Mouse (Mus musculus) neural tube, embryonic 12.5 days (tissue): Measurements from ENCODE around the gene Utrn. TPM values are rescaled to one million over a fixed set of nuclear protein-coding genes. Genes with fewer than 3 reads are reported as not detected.

Experiments
- ATAC-seq: fragments of 200-750 bp; cut with Nextera tagmentation; 2 replicates; pipeline ENCODE4 v1.8.0; 2017; ENCODE audit warnings: low read depth, mild to moderate bottlenecking, moderate TSS enrichment, moderate library complexity; ENCODE audit not compliant: low FRiP score
- H3K27ac ChIP-seq: fragments of 300-500 bp; sonication (generic); 2 replicates; pipeline ENCODE4 v1.5.1; 2016
- H3K27me3 ChIP-seq: fragments of 300-500 bp; sonication (generic); replicated peaks from 2 replicates; pipeline ENCODE4 v1.6.1; 2016; ENCODE audit warnings: mild to moderate bottlenecking
- H3K36me3 ChIP-seq: fragments of 300-500 bp; sonication (generic); 2 replicates; pipeline ENCODE4 v1.6.1; 2016; ENCODE audit warnings: mild to moderate bottlenecking
- H3K4me1 ChIP-seq: fragments of 300-500 bp; sonication (generic); 2 replicates; pipeline ENCODE4 v1.6.1; 2016
- H3K4me2 ChIP-seq: fragments of 300-500 bp; sonication (generic); replicated peaks from 2 replicates; pipeline ENCODE4 v1.6.1; 2016; ENCODE audit warnings: mild to moderate bottlenecking
- H3K4me3 ChIP-seq: fragments of 300-500 bp; sonication (generic); 2 replicates; pipeline ENCODE4 v1.5.1; 2016
- H3K9ac ChIP-seq: fragments of 300-500 bp; sonication (generic); 2 replicates; pipeline ENCODE4 v1.6.1; 2016; ENCODE audit warnings: mild to moderate bottlenecking
- H3K9me3 ChIP-seq: fragments of 300-500 bp; sonication (generic); 2 replicates; pipeline ENCODE4 v1.6.1; 2016; ENCODE audit warnings: mild to moderate bottlenecking
- WGBS: fragments of 180-500 bp; shearing (Covaris S2); methylation state at CpG from one replicate; pipeline ENCODE4 v1.1.7; 2016; 5-methylcytosine and 5-hydroxymethylcytosine counted together
- polyA plus RNA-seq: library from polyadenylated mRNA; unstranded; fragments of >200 nt; fragmentation: Nextera tagmentation; extraction: Ambion mirVana; gene quantifications from 2 replicates; pipeline ENCODE4 v1.2.1, GENCODE M21; 2016

Gene Utrn
- polyA plus RNA-seq, 1 experiment from 2014 or later: 44.4 TPM

DNA sequence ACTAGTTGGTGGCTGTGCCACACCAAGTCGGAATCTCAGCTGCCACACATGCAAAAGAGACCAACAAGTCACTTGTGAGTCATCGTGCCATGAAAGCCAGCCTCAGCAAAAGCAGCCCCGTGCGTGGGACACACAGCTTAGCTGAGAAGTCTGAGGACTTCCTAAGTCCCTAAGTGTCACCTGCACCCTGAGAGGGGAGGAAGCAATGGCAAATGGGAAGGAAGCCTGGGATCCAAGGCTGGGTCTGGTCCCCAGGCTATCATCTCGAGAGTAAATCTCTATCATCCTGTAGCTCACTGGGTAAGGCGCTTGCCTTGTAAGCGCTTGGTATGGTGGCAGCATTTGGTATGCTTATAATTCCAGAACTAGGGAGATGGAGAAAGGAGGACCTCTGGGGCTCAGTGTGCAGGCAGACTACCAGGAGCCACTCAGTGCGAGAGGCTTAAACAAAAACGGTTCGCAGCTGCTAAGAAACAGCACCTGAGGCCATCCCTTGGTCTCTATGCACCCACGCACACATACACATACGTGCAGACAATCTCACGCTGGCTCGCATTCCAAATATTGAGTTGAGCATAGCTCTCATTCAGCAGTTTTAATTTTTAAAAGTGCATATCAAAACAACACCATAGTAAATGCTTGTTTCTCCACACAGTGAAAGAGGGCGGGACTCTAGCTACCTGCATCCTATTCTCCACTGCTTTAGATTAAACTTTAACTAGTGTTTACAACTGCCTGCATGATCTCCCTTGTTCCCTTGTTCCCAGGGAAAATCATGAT is 16.6 kb downstream of the Utrn start:
- no peaks in the 10 kb centered on the region for H3K4me1 ChIP-seq
- no peak overlapping the region for H3K4me2 ChIP-seq
- H3K36me3 ChIP-seq: no peaks in the 10 kb centered on the region
- WGBS: 87% methylated on average over 15 of the region's 15 CpGs
- H3K27me3 ChIP-seq: no peaks in the 10 kb centered on the region
- no peaks in the 10 kb centered on the region for H3K9me3 ChIP-seq
- H3K4me3 ChIP-seq: no peak overlapping the region
- no peak for ATAC-seq
- H3K9ac ChIP-seq: no peak overlapping the region
- no peak overlapping the region for H3K27ac ChIP-seq

DNA sequence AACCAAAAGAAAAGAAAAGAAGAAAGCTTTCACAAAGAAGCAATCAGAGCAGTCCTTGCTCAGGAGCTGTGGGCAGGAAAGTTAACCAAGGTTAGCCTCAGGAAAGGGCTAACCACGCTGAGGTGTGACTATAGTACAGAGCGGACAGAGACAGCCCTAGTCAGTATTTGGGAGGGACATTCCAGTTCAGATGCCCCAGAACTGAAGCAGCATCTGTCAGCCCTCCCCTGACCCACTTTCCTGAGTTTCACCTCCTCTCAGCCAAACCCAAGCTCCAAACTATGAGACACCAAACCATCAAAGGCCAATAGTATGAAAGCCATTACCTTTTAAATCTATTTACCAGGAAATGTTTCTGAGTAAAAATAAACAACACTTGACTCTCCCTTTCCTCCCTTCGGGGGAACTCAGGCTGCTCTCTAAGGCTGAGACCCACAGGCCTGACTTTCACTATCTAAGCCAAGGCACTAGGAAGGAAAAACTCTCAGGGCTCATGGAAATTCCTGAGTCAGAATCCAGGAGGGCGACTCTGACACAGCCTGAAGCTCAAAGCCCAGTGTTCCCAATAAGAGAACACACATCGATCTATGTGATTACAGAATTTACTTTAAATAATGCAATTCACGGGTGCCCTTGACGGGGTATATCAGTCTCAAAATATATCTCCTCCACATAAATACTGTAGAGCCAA is 18.2 kb downstream of the Utrn start:
- no peaks in the 10 kb centered on the region for H3K4me1 ChIP-seq
- ATAC-seq: no peak
- H3K36me3 ChIP-seq: no peaks in the 10 kb centered on the region
- H3K27ac ChIP-seq: no peak overlapping the region
- H3K4me3 ChIP-seq: no peak overlapping the region
- H3K27me3 ChIP-seq: no peaks in the 10 kb centered on the region
- WGBS: 86% methylated on average over 7 of the region's 7 CpGs
- no peaks in the 10 kb centered on the region for H3K9me3 ChIP-seq
- no peak overlapping the region for H3K4me2 ChIP-seq
- H3K9ac ChIP-seq: no peak overlapping the region

DNA sequence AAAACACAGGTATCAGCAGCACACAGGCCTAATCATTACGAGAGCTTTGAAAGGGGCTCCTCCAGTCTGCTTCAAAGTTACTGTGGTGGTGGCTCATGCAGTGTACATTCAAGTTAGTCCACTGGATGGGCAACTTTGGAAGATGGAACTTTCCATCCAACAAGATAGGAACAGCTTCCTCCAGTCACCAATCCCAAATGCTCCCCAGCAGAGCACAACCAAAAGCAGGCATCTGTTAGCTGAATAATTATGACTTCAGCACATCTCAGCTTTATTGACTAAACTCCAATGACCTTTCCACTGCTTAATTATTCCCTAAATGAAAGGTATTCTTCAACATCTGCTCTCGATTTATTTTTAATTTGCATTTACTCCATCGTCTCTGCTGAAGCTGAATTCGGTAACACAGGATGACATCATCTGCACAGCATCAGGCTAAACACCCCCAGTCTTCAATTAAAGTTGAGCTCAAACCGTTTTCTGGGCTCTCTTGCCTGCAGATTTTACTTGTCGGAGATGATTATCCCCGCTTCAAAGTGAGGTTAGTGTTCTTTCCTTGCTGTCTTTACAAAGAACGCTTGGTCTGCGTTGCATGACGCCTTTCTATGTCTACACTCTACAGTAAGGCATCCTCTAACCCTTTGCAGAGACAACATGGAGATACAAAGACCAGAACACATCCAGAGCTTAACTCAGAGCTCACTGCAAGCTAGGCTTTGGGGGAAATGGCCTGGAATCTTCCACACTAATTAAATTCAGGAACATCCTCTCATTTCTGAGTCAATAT is 20.6 kb downstream of the Utrn start:
- no peak overlapping the region for H3K4me2 ChIP-seq
- H3K9ac ChIP-seq: no peak overlapping the region
- no peaks in the 10 kb centered on the region for H3K4me1 ChIP-seq
- no peaks in the 10 kb centered on the region for H3K27me3 ChIP-seq
- ATAC-seq: no peak
- no peaks in the 10 kb centered on the region for H3K36me3 ChIP-seq
- no peak overlapping the region for H3K27ac ChIP-seq
- 88% methylated on average over 10 of the region's 10 CpGs for WGBS
- H3K4me3 ChIP-seq: no peak overlapping the region
- no peaks in the 10 kb centered on the region for H3K9me3 ChIP-seq

DNA sequence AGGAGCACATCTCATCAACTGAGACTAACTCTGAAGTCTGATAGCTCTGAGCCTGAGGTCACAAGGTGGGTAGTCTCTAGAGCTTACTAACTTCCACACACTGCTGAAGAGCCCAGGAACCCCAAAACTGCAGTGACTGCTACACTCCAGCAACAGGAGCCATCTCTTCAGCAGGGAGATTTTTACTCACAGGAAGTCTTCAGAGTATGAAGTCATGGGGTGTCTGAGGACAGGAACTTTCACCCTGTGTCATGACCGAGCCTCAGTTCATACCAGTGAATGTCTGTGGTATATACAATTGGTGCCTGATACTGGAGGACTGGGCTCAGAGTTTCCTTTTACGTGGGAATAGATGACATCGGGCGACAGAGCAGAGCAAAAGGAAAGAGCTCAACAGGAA is 26.6 kb downstream of the Utrn start:
- H3K4me3 ChIP-seq: no peak overlapping the region
- no peaks in the 10 kb centered on the region for H3K27me3 ChIP-seq
- no peaks in the 10 kb centered on the region for H3K36me3 ChIP-seq
- no peak overlapping the region for H3K27ac ChIP-seq
- no peak overlapping the region for H3K4me2 ChIP-seq
- WGBS: 84% methylated on average over 4 of the region's 4 CpGs
- H3K9ac ChIP-seq: no peak overlapping the region
- ATAC-seq: no peak
- no peaks in the 10 kb centered on the region for H3K9me3 ChIP-seq
- H3K4me1 ChIP-seq: no peaks in the 10 kb centered on the region

DNA sequence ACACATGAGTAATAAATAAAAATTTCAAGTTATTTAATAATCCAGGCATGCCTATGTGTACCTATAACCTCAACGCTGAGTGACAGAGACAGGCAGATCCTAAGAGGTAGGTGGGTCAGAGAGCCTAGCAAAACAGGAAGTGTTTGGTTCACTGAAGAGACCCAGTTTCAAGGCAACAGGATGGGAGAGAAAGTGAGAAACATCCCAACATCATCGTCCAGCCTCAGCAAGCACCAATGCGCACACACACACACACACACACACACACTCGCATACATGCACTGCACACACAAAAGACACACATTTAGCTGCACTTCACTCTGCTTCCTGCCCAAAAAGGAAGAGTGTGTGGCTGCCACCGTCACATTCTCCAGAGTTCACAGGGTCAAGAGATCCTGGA is 27.7 kb downstream of the Utrn start:
- Histone ChIP-seq H3K27me3 (no peaks in the 10 kb centered on the region), H3K4me3 (no peak overlapping the region), H3K4me1 (no peaks in the 10 kb centered on the region), H3K27ac (no peak overlapping the region), H3K9ac (no peak overlapping the region), H3K36me3 (no peaks in the 10 kb centered on the region), H3K9me3 (no peaks in the 10 kb centered on the region), H3K4me2 (no peak overlapping the region)
- 71% methylated on average over 5 of the region's 5 CpGs for WGBS
- ATAC-seq: no peak

DNA sequence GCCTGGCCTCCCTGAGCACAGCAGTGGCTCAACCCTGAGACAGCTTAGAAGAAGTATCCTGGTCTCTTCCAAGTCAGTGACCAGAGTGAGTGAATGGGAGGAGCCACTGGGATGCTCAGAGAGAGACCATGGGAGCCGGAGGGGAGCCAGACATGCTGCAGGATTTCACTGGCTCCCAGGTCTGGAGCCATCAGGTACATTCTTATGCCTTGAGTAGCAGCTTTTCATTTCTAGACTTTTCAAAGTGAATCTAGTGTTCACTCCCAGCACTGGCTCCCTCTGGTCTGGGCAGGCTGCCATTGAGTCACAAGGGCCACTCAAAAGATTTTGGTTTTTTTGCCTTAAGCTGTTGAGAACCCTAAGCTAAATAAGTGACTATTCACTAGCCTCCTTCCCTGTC is 31.5 kb downstream of the Utrn start:
- H3K4me3 ChIP-seq: no peak overlapping the region
- H3K36me3 ChIP-seq: no peaks in the 10 kb centered on the region
- no peak for ATAC-seq
- H3K4me1 ChIP-seq: no peaks in the 10 kb centered on the region
- WGBS: 67% methylated on average over 1 of the region's 1 CpGs
- H3K27me3 ChIP-seq: no peaks in the 10 kb centered on the region
- H3K4me2 ChIP-seq: no peak overlapping the region
- no peaks in the 10 kb centered on the region for H3K9me3 ChIP-seq
- no peak overlapping the region for H3K9ac ChIP-seq
- H3K27ac ChIP-seq: no peak overlapping the region

DNA sequence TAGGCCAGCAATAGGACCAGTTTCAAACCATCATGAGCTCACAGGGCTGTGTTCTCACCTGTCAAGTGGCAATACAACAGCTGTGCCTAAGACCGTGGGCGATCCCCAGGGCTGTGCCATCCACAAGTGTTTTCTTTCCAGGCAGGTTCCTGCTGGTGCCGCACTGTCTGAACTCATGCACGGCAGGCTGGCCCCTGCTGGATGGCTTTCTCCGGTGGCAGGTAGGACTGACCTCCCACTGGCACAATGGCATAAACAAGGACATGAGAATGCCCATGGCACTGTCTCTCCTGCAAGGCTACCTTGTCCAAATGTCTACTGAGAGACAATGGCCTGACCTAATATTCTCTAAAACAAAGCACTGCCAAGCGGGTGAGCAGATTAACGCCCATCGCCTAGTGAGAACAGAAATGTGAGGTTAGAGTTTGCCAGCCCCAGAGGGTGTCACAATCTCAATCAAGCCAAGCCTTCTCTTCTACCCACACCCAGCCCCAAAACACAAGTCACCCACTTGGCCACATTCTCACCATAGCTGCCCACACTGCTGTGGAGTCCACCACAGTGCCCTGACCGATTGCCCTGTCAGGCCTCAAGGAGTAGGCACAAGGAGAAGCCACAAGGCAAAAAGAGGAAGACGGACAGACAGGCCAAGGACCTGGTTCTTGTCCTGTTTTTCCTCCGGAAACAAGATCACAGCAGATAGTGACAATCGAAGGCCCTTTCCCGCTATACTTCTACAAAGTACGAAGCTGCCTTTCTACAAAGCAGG is 32.9 kb downstream of the Utrn start:
- H3K4me2 ChIP-seq: no peak overlapping the region
- H3K4me3 ChIP-seq: no peak overlapping the region
- ATAC-seq: no peak
- WGBS: 90% methylated on average over 14 of the region's 14 CpGs
- no peaks in the 10 kb centered on the region for H3K27me3 ChIP-seq
- no peak overlapping the region for H3K27ac ChIP-seq
- no peaks in the 10 kb centered on the region for H3K4me1 ChIP-seq
- no peaks in the 10 kb centered on the region for H3K36me3 ChIP-seq
- H3K9ac ChIP-seq: no peak overlapping the region
- no peaks in the 10 kb centered on the region for H3K9me3 ChIP-seq

DNA sequence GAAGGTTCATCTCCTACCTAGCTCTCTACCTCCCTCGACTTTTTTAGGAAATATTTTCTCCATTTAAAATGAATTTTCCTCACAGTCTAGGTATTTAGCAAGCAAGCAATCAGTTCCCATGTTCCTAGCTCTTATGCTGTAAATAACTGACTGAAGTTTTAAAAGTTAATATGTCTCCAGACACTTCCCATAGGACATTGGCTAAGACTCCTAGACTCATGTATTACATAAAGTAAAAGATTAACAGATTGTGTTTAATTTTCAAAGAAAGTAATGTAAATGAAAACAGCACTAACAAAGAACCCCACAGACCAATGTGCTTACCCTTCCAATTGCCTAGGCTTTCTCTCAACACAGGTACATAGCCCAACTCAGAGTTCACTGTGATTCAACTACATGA is 35.0 kb downstream of the Utrn start:
- 90% methylated on average over 1 of the region's 1 CpGs for WGBS
- H3K4me3 ChIP-seq: no peak overlapping the region
- H3K9me3 ChIP-seq: no peaks in the 10 kb centered on the region

DNA sequence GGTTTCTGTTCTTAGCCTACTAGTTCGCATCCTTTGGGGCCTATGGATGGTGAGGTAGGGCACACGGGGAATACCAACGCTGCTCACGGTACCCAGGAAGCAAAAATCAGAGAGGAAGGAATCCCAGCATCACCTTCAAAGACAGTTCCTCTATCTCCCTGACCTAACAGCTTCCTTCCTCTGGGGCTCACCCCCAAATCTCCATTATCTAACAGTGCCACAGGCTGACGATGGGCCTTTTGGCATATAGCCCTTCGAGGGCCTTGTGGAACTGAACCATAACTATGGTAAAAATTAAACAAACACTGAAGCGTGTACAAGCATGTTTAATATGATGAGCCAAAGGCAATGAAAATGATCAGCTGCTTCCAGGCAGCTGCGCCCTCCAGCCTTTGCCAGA is 37.0 kb downstream of the Utrn start:
- Histone ChIP-seq H3K4me1 (no peaks in the 10 kb centered on the region), H3K36me3 (no peaks in the 10 kb centered on the region), H3K4me3 (no peak overlapping the region), H3K4me2 (no peak overlapping the region), H3K9ac (no peak overlapping the region), H3K9me3 (no peaks in the 10 kb centered on the region), H3K27me3 (no peaks in the 10 kb centered on the region), H3K27ac (no peak overlapping the region)
- ATAC-seq: no peak
- 87% methylated on average over 8 of the region's 8 CpGs for WGBS

More for the DNA sequence above, 35.0 kb downstream of the Utrn start:
- H3K36me3 ChIP-seq: no peaks in the 10 kb centered on the region
- no peak overlapping the region for H3K4me2 ChIP-seq
- no peak for ATAC-seq
- no peak overlapping the region for H3K9ac ChIP-seq
- H3K27me3 ChIP-seq: no peaks in the 10 kb centered on the region
- no peak overlapping the region for H3K27ac ChIP-seq
- H3K4me1 ChIP-seq: no peaks in the 10 kb centered on the region

DNA sequence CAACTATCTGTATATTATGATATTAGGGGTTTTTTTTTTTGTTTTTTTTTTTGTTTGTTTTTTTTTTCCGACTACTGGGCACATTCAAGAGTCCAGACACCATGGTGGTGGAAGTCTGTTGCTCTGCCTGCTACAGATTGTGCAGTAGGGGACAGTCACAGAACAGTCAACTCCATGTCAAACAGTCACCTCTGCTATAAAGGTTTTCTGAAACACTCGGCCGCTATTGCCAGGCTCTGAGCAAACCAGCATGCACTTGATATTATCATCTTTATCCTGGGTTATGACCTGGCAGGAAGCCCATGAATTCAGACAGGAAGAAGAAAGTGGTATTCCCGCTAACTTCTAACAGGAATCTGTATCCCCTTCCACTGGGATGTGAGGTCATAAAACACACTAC is 41.4 kb downstream of the Utrn start:
- no peak for ATAC-seq
- Histone ChIP-seq H3K27me3 (no peaks in the 10 kb centered on the region), H3K36me3 (no peaks in the 10 kb centered on the region), H3K4me2 (no peak overlapping the region), H3K4me3 (no peak overlapping the region), H3K9me3 (no peaks in the 10 kb centered on the region), H3K9ac (no peak overlapping the region), H3K27ac (no peak overlapping the region), H3K4me1 (no peaks in the 10 kb centered on the region)
- 80% methylated on average over 4 of the region's 4 CpGs for WGBS

DNA sequence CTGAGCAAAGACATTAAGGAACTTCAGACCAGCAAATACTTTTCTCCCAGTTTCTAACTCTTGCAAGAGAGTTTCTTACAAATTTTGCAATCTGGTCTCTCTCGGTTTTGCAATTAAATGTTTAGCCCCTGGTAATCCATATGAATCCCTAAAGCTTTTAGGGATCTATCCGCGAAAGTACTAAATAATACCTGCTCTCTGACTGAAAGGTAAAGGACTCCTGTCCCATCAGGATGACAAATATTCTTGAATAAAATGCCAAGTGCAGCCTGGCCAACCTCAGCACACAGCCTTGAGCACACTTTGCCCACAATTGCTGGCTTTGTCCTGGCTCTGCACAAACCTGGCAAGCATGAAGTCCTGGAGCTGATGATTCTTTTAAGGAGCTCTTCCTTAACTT is 41.9 kb downstream of the Utrn start:
- ATAC-seq: no peak
- no peaks in the 10 kb centered on the region for H3K27me3 ChIP-seq
- no peaks in the 10 kb centered on the region for H3K36me3 ChIP-seq
- H3K4me1 ChIP-seq: no peaks in the 10 kb centered on the region
- no peaks in the 10 kb centered on the region for H3K9me3 ChIP-seq
- H3K27ac ChIP-seq: no peak overlapping the region
- WGBS: 80% methylated on average over 3 of the region's 3 CpGs
- H3K4me2 ChIP-seq: no peak overlapping the region
- no peak overlapping the region for H3K9ac ChIP-seq
- no peak overlapping the region for H3K4me3 ChIP-seq

DNA sequence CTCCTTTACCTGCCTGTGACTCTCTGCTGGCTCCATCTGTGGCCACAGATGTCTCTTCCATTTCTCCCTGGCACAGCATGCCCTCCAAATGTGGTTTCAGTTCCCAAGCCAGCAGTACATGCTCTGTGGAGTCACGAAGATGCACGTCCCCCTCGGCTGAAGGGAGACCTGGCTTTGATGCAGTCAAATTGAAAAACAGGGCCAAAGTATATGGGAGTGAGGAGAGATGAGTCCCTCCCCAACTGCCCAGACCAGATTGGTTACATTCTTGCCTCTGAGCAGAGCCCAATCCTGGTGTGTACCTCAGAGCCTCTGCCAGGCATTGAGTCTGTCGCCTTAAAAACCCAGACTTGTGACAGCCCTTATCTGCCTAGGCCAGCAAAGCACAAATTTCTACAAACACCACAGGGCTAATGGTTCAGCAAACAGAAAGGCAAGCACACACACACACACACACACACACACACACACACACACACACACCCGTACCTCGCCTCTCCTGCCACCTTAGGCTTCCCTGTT is 42.3 kb downstream of the Utrn start:
- no peak for ATAC-seq
- Histone ChIP-seq H3K4me3 (no peak overlapping the region), H3K27ac (no peak overlapping the region), H3K9me3 (no peaks in the 10 kb centered on the region), H3K4me2 (no peak overlapping the region), H3K27me3 (no peaks in the 10 kb centered on the region), H3K4me1 (no peaks in the 10 kb centered on the region), H3K9ac (no peak overlapping the region), H3K36me3 (no peaks in the 10 kb centered on the region)
- WGBS: 75% methylated on average over 6 of the region's 6 CpGs
